Mouse (Mus musculus) lung, postnatal 25 days (tissue): ENCODE results near the gene Acat3.
"Not testable (repeated sequence)": the region's sequence is repeated elsewhere in the genome, so short reads cannot be mapped to it uniquely, and the experiment has no call there.

Experiments
- DNase-seq: peaks from one replicate; pipeline ENCODE4 v3.0.0; 2022; ENCODE audit warnings: low spot score

Acat3 gene

GRCm38 (mm10) chr17:12916588-12917380, 23.6 kb downstream of the Acat3 start:
- peak; percentile 26 for DNase-seq

- DNase-seq = peak; percentile 100
Measured at GRCm38 (mm10) chr17:12915881-12916583, 24.4 kb downstream of the Acat3 start, which contains the start of gene Mrpl18. Mrpl18 (minus strand) TSS chr17:12916345.

GRCm38 (mm10) chr17:12915488-12915880, 24.9 kb downstream of the Acat3 start, which contains the start of gene Tcp1:
Tcp1 (plus strand) TSS chr17:12915701.
- no peak for DNase-seq

GRCm38 (mm10) chr17:12910391-12910790, 30.0 kb downstream of the Acat3 start:
- no peak for DNase-seq

- no peak for DNase-seq
Measured at GRCm38 (mm10) chr17:12909361-12910280, 30.8 kb downstream of the Acat3 start, which contains the start of gene Pnldc1. Pnldc1 (minus strand) TSS chr17:12910230.

- DNase-seq = no peak
Measured at GRCm38 (mm10) chr17:12906436-12906835, 34.0 kb downstream of the Acat3 start.

- DNase-seq = no peak
Measured at GRCm38 (mm10) chr17:12905810-12906209, 34.6 kb downstream of the Acat3 start.

GRCm38 (mm10) chr17:12904349-12904748, 36.1 kb downstream of the Acat3 start:
- no peak for DNase-seq

GRCm38 (mm10) chr17:12903372-12904333, 36.7 kb downstream of the Acat3 start:
- peak; percentile 54 for DNase-seq

- no peak for DNase-seq
Measured at GRCm38 (mm10) chr17:12902291-12902690, 38.1 kb downstream of the Acat3 start.

GRCm38 (mm10) chr17:12898607-12899006, 41.8 kb downstream of the Acat3 start:
- DNase-seq = not testable (repeated sequence)

- no peak for DNase-seq
Measured at GRCm38 (mm10) chr17:12897674-12898073, 42.7 kb downstream of the Acat3 start.

GRCm38 (mm10) chr17:12892033-12892432, 48.4 kb downstream of the Acat3 start:
- no peak for DNase-seq

GRCm38 (mm10) chr17:12891054-12891453, 49.3 kb downstream of the Acat3 start:
- no peak for DNase-seq

- DNase-seq = no peak
Measured at GRCm38 (mm10) chr17:12887021-12887775, 53.2 kb downstream of the Acat3 start.

GRCm38 (mm10) chr17:12886620-12887019, 53.8 kb downstream of the Acat3 start:
- no peak for DNase-seq

GRCm38 (mm10) chr17:12881216-12881615, 59.2 kb downstream of the Acat3 start:
- no peak for DNase-seq

GRCm38 (mm10) chr17:12880178-12880577, 60.2 kb downstream of the Acat3 start:
- DNase-seq = peak; percentile 86

GRCm38 (mm10) chr17:12875734-12876133, 64.7 kb downstream of the Acat3 start, which contains the start of gene Mrgprh:
Mrgprh (plus strand) TSS chr17:12876034.
- no peak for DNase-seq
